ENCODE assay signal across 17 mouse cellular contexts in genomic region chr13:34734686-34735085, GRCm38 (mm10). TPM values are rescaled to one million over a fixed set of nuclear protein-coding genes. Genes with fewer than 3 reads are reported as not detected.
DNase-seq lines count a peak whose midpoint lies in the region; ATAC-seq lines count a peak whose summit lies in the region.
"Had no signal": no experiment of that assay in that cellular context is flagged by ENCODE, and none has a peak within 500 bp of the region (broad histone marks: within the 10 kb centered on the region; RNA-seq: fewer than 3 reads in every experiment).

Fam50b (plus strand) TSS chr13:34734850.

- no peak within 1 kb of the TSS for H3K4me3 ChIP-seq in kidney, embryonic 14.5 days (ENCODE audit: low read length)
- no peak within 1 kb of the TSS for H3K4me3 ChIP-seq in midbrain, embryonic 14.5 days (replicated peaks; ENCODE audit: low read depth, low read length)
- no peak within 1 kb of the TSS for H3K4me3 ChIP-seq in midbrain, embryonic 11.5 days (ENCODE audit: low read depth, low read length)
- H3K4me3 ChIP-seq in stomach, embryonic 16.5 days (replicated peaks; ENCODE audit: low read length): no peak within 1 kb of the TSS
- H3K4me3 ChIP-seq: embryonic facial prominence, embryonic 13.5 days; liver, embryonic 13.5 days had no signal

- H3K27ac ChIP-seq in kidney, embryonic 14.5 days (ENCODE audit: low read depth, low read length): no peak within 1 kb of the TSS
- no peak within 1 kb of the TSS for H3K27ac ChIP-seq in midbrain, embryonic 14.5 days (replicated peaks; ENCODE audit: low read depth, low read length)
- H3K27ac ChIP-seq in midbrain, embryonic 11.5 days (ENCODE audit: low read depth, low read length): no peak within 1 kb of the TSS
- no peak within 1 kb of the TSS for H3K27ac ChIP-seq in stomach, embryonic 16.5 days (ENCODE audit: low read length)
- H3K27ac ChIP-seq: embryonic facial prominence, embryonic 13.5 days; liver, embryonic 13.5 days had no signal

- H3K4me1 ChIP-seq in kidney, embryonic 14.5 days (ENCODE audit: control insufficient read depth, insufficient read depth, low read length): peaks cover 9% of the 10 kb centered on the region; the same call in 1 of the 2 replicates
- H3K4me1 ChIP-seq in midbrain, embryonic 14.5 days (ENCODE audit: control insufficient read depth, insufficient read depth, low read length): no peaks in the 10 kb centered on the region
- no peaks in the 10 kb centered on the region for H3K4me1 ChIP-seq in midbrain, embryonic 11.5 days (ENCODE audit: control insufficient read depth, insufficient read depth, low read length)
- no peaks in the 10 kb centered on the region for H3K4me1 ChIP-seq in stomach, embryonic 16.5 days (ENCODE audit: control insufficient read depth, insufficient read depth, low read length)

- no peak within 1 kb of the TSS for H3K9ac ChIP-seq in kidney, embryonic 14.5 days (ENCODE audit: low read depth, low read length)
- H3K9ac ChIP-seq in midbrain, embryonic 14.5 days (replicated peaks; ENCODE audit: low read length): no peak within 1 kb of the TSS
- no peak within 1 kb of the TSS for H3K9ac ChIP-seq in midbrain, embryonic 11.5 days (ENCODE audit: low read length)
- no peak within 1 kb of the TSS for H3K9ac ChIP-seq in stomach, embryonic 16.5 days (ENCODE audit: low read length)
- H3K9ac ChIP-seq: embryonic facial prominence, embryonic 13.5 days; liver, embryonic 13.5 days had no signal

- H3K4me2 ChIP-seq in kidney, embryonic 14.5 days (replicated peaks; ENCODE audit: low read depth, low read length): no peak within 1 kb of the TSS
- no peak within 1 kb of the TSS for H3K4me2 ChIP-seq in midbrain, embryonic 14.5 days (ENCODE audit: low read length)
- no peak within 1 kb of the TSS for H3K4me2 ChIP-seq in midbrain, embryonic 11.5 days
- H3K4me2 ChIP-seq in stomach, embryonic 16.5 days (ENCODE audit: low read depth, low read length): no peak within 1 kb of the TSS
- H3K4me2 ChIP-seq: embryonic facial prominence, embryonic 13.5 days; liver, embryonic 13.5 days had no signal

- no peaks in the 10 kb centered on the region for H3K36me3 ChIP-seq in kidney, embryonic 14.5 days (ENCODE audit: control insufficient read depth, insufficient read depth, low read length)
- no peaks in the 10 kb centered on the region for H3K36me3 ChIP-seq in midbrain, embryonic 14.5 days (ENCODE audit: control insufficient read depth, insufficient read depth, low read length)
- H3K36me3 ChIP-seq in midbrain, embryonic 11.5 days (ENCODE audit: control insufficient read depth, insufficient read depth, low read length): no peaks in the 10 kb centered on the region
- H3K36me3 ChIP-seq in stomach, embryonic 16.5 days (ENCODE audit: control insufficient read depth, insufficient read depth, low read length): no peaks in the 10 kb centered on the region
- H3K36me3 ChIP-seq: embryonic facial prominence, embryonic 13.5 days; G1E; liver, embryonic 13.5 days had no signal

- 15% methylated on average over 5 of the region's 5 CpGs for WGBS in kidney, embryonic 14.5 days
- WGBS in midbrain, embryonic 14.5 days: 32% methylated on average over 5 of the region's 5 CpGs
- 55% methylated on average over 5 of the region's 5 CpGs for WGBS in midbrain, embryonic 11.5 days
- WGBS in stomach, embryonic 16.5 days: 22% methylated on average over 5 of the region's 5 CpGs

- ATAC-seq in kidney, embryonic 14.5 days (ENCODE audit: low FRiP score, low TSS enrichment): peak; percentile 71
- no peak for ATAC-seq in midbrain, embryonic 14.5 days (ENCODE audit: low FRiP score, low TSS enrichment)
- no peak for ATAC-seq in midbrain, embryonic 11.5 days (ENCODE audit: low FRiP score)
- ATAC-seq in stomach, embryonic 16.5 days (ENCODE audit: insufficient read depth, low FRiP score): 0 out of 2 replicates have a peak, but pooled peaks have one; percentile 37

- H3K9me3 ChIP-seq in kidney, embryonic 14.5 days (ENCODE audit: control insufficient read depth, low read length): no peaks in the 10 kb centered on the region; the same call in 1 of the 2 replicates
- H3K9me3 ChIP-seq in midbrain, embryonic 14.5 days (ENCODE audit: control insufficient read depth, low read length): no peaks in the 10 kb centered on the region
- H3K9me3 ChIP-seq in midbrain, embryonic 11.5 days (ENCODE audit: control insufficient read depth, low read length): no peaks in the 10 kb centered on the region; the same call in 1 of the 2 replicates
- no peaks in the 10 kb centered on the region for H3K9me3 ChIP-seq in stomach, embryonic 16.5 days (replicated peaks; ENCODE audit: control insufficient read depth, low read length)
- H3K9me3 ChIP-seq: embryonic facial prominence, embryonic 13.5 days; G1E; liver, embryonic 13.5 days had no signal

- H3K27me3 ChIP-seq in kidney, embryonic 14.5 days (ENCODE audit: control insufficient read depth, insufficient read depth, low read length): no peaks in the 10 kb centered on the region
- H3K27me3 ChIP-seq in midbrain, embryonic 14.5 days (ENCODE audit: control insufficient read depth, insufficient read depth, low read length): no peaks in the 10 kb centered on the region
- no peaks in the 10 kb centered on the region for H3K27me3 ChIP-seq in midbrain, embryonic 11.5 days (ENCODE audit: control insufficient read depth, insufficient read depth, low read length)
- no peaks in the 10 kb centered on the region for H3K27me3 ChIP-seq in stomach, embryonic 16.5 days (ENCODE audit: control insufficient read depth, insufficient read depth, low read length)
- H3K27me3 ChIP-seq: embryonic facial prominence, embryonic 13.5 days; liver, embryonic 13.5 days had no signal

- intact Hi-C loops in gastrocnemius, postnatal 14 days (cut with DNase I; ENCODE audit: low total_unique reads): no loop called here

- peak; percentile 17 to 44 for DNase-seq in adrenal gland, postnatal 36 days
- no peak for DNase-seq in adrenal gland, postnatal 4 days (ENCODE audit: low spot score in 2 of 2)
- DNase-seq in kidney, postnatal 14 days: no peak
- DNase-seq in midbrain, embryonic 14.5 days: peak; percentile 57
- DNase-seq in midbrain, embryonic 11.5 days (ENCODE audit: low spot score, missing footprints): no peak
- no peak for DNase-seq in gastrocnemius, postnatal 14 days
- DNase-seq: cerebellum, adult 18-20 months; kidney, adult 11 months; liver, embryonic 13.5 days; thymus, adult 18-20 months had no signal

RNA-seq across cellular contexts. Expression of gene Fam50b, which starts in this region (rescaled TPM):
- not detected for total RNA-seq in adrenal gland, postnatal 36 days (2021)
- not detected for total RNA-seq in adrenal gland, postnatal 4 days (2021)
- not detected in 2 replicates for polyA plus RNA-seq in kidney, embryonic 14.5 days (2014; fragmentation: Nextera tagmentation; extraction: Ambion mirVana)
- not detected in 2 replicates for polyA plus RNA-seq in midbrain, embryonic 14.5 days (2014; fragmentation: Nextera tagmentation; extraction: Ambion mirVana)
- not detected in 2 replicates for polyA plus RNA-seq in midbrain, embryonic 11.5 days (2014; fragmentation: Nextera tagmentation; extraction: Ambion mirVana)
- not detected in 2 replicates for polyA plus RNA-seq in stomach, embryonic 16.5 days (2015; fragmentation: Nextera tagmentation; extraction: Ambion mirVana)
- total RNA-seq in gastrocnemius, postnatal 14 days (2021): not detected
- total RNA-seq: G1E; gastrocnemius, adult 18-20 months had no signal
- polyA plus RNA-seq: embryonic facial prominence, embryonic 13.5 days; G1E; heart, embryonic 14.5 days; liver, embryonic 13.5 days; neural tube, embryonic 14.5 days had no signal

Comparison
In these comparisons a context has a peak if more than half of its experiments do, and no peak if none do; other contexts are left out.
1. Peak in DNase-seq in adrenal gland, postnatal 36 days; RNA of the gene not detected or under 1 TPM.
2. Peak in ATAC-seq in kidney, embryonic 14.5 days; RNA of the gene not detected or under 1 TPM.
3. Peak in DNase-seq in midbrain, embryonic 14.5 days; RNA of the gene not detected or under 1 TPM.
4. Peak in ATAC-seq in stomach, embryonic 16.5 days; RNA of the gene not detected or under 1 TPM.